Mouse (Mus musculus): ENCODE data around the gene Nxnl1. TPM values are rescaled to one million over a fixed set of nuclear protein-coding genes. Genes with fewer than 3 reads are reported as not detected.

Gene Nxnl1
- 0.16 TPM for polyA plus RNA-seq (2017; shearing (Covaris generic))

GRCm38 (mm10) chr8:71566501-71566900 is at the start of gene Nxnl1:
Gene Nxnl1 (minus strand): TSS chr8:71566601.

GRCm38 (mm10) chr8:71610822-71611651 is 44.6 kb upstream of the Nxnl1 start, which contains the start of gene Colgalt1:
Gene Colgalt1 (plus strand): TSS chr8:71610998.

GRCm38 (mm10) chr8:71597451-71597850 is 31.1 kb upstream of the Nxnl1 start, which contains the start of gene Fam129c:
Gene Fam129c (plus strand): TSS chr8:71597648.

GRCm38 (mm10) chr8:71591471-71592373 is 25.3 kb upstream of the Nxnl1 start, which contains the start of gene Pgls:
Gene Pgls (plus strand): TSS chr8:71592176.

GRCm38 (mm10) chr8:71568387-71568937 is 2.1 kb upstream of the Nxnl1 start, which contains the start of gene Slc27a1:
Gene Slc27a1 (plus strand): TSS chr8:71568882.

GRCm38 (mm10) chr8:71558071-71558957 is 8.1 kb downstream of the Nxnl1 start, which contains the start of gene Tmem221:
Gene Tmem221 (minus strand): TSS chr8:71558871.

GRCm38 (mm10) chr8:71542632-71543343 is 23.6 kb downstream of the Nxnl1 start, which contains the start of gene Mvb12a:
Gene Mvb12a (plus strand): TSS chr8:71542922.

GRCm38 (mm10) chr8:71537028-71537867 is 29.2 kb downstream of the Nxnl1 start, which contains the start of gene Bst2:
Gene Bst2 (minus strand): TSS chr8:71537456.

GRCm38 (mm10) chr8:71525226-71526050 is 41.0 kb downstream of the Nxnl1 start, which contains the start of gene Ccdc194:
Gene Ccdc194 (minus strand): TSS chr8:71525711.

GRCm38 (mm10) chr8:71511644-71512043 is 54.8 kb downstream of the Nxnl1 start, which contains the start of gene Plvap:
Gene Plvap (minus strand): TSS chr8:71511752.

Other genes starting within 250 kb of the Nxnl1 start
- 167 TPM for gene Use1, start 199.8 kb downstream of the Nxnl1 start, polyA plus RNA-seq (2017; shearing (Covaris generic))
- gene Ocel1, start 195.3 kb downstream of the Nxnl1 start, polyA plus RNA-seq (2017; shearing (Covaris generic)), result 5.9 TPM
- gene Nr2f6, start 184.6 kb downstream of the Nxnl1 start, polyA plus RNA-seq (2017; shearing (Covaris generic)), result 0.31 TPM
- gene Ushbp1, start 170.8 kb downstream of the Nxnl1 start, polyA plus RNA-seq (2017; shearing (Covaris generic)), result 0.06 TPM
- gene Babam1, start 169.7 kb downstream of the Nxnl1 start, polyA plus RNA-seq (2017; shearing (Covaris generic)), result 124 TPM
- 2.1 TPM for gene Ankle1, start 160.6 kb downstream of the Nxnl1 start, polyA plus RNA-seq (2017; shearing (Covaris generic))
- gene Abhd8, start 102.9 kb downstream of the Nxnl1 start, polyA plus RNA-seq (2017; shearing (Covaris generic)), result 96.5 TPM
- gene Mrpl34, start 101.6 kb downstream of the Nxnl1 start, polyA plus RNA-seq (2017; shearing (Covaris generic)), result 99.9 TPM
- gene Dda1, start 97.4 kb downstream of the Nxnl1 start, polyA plus RNA-seq (2017; shearing (Covaris generic)), result 70.3 TPM
- gene Ano8, start 80.6 kb downstream of the Nxnl1 start, polyA plus RNA-seq (2017; shearing (Covaris generic)), result 0.12 TPM
- gene Gtpbp3, start 78.5 kb downstream of the Nxnl1 start, polyA plus RNA-seq (2017; shearing (Covaris generic)), result 6.3 TPM
- gene Plvap, start 54.8 kb downstream of the Nxnl1 start, polyA plus RNA-seq (2017; shearing (Covaris generic)), result 0.23 TPM
- not detected for gene Ccdc194, start 40.9 kb downstream of the Nxnl1 start, polyA plus RNA-seq (2017; shearing (Covaris generic))
- 203 TPM for gene Bst2, start 29.1 kb downstream of the Nxnl1 start, polyA plus RNA-seq (2017; shearing (Covaris generic))
- 102 TPM for gene Mvb12a, start 23.7 kb downstream of the Nxnl1 start, polyA plus RNA-seq (2017; shearing (Covaris generic))
- 0.39 TPM for gene Tmem221, start 7.7 kb downstream of the Nxnl1 start, polyA plus RNA-seq (2017; shearing (Covaris generic))
- 11.9 TPM for gene Slc27a1, start 2.3 kb upstream of the Nxnl1 start, polyA plus RNA-seq (2017; shearing (Covaris generic))
- 26.4 TPM for gene Pgls, start 25.6 kb upstream of the Nxnl1 start, polyA plus RNA-seq (2017; shearing (Covaris generic))
- gene Fam129c, start 31.0 kb upstream of the Nxnl1 start, polyA plus RNA-seq (2017; shearing (Covaris generic)), result 7.1 TPM
- 3.7 TPM for gene Colgalt1, start 44.4 kb upstream of the Nxnl1 start, polyA plus RNA-seq (2017; shearing (Covaris generic))
- gene Unc13a, start 105.2 kb upstream of the Nxnl1 start, polyA plus RNA-seq (2017; shearing (Covaris generic)), result 0.46 TPM
- 171 TPM for gene Jak3, start 109.7 kb upstream of the Nxnl1 start, polyA plus RNA-seq (2017; shearing (Covaris generic))
- 24.7 TPM for gene Insl3, start 122.6 kb upstream of the Nxnl1 start, polyA plus RNA-seq (2017; shearing (Covaris generic))
- gene B3gnt3, start 135.2 kb upstream of the Nxnl1 start, polyA plus RNA-seq (2017; shearing (Covaris generic)), result 5.7 TPM
- gene Fcho1, start 159.1 kb upstream of the Nxnl1 start, polyA plus RNA-seq (2017; shearing (Covaris generic)), result 291 TPM

All from activated CD4-positive, CD25-positive, alpha-beta regulatory T cell, adult 9 weeks (primary cell).